Mouse (Mus musculus) intestine, embryonic 14.5 days (tissue): Measurements from ENCODE around the gene Rcsd1. TPM values are rescaled to one million over a fixed set of nuclear protein-coding genes. Genes with fewer than 3 reads are reported as not detected.
A peak's percentile ranks its signal among the peaks of the same experiment; 100 is the strongest.

Experiments
- ATAC-seq: fragments of 200-750 bp; cut with Nextera tagmentation; replicated peaks from 2 replicates; pipeline ENCODE4 v1.8.0; 2017; ENCODE audit warnings: low read depth, moderate number of reproducible peaks, moderate TSS enrichment, moderate library complexity; ENCODE audit not compliant: low FRiP score, low TSS enrichment
- DNase-seq: peaks from one replicate; pipeline ENCODE4 v3.0.0-alpha.2; 2018; ENCODE audit warnings: low spot score
- H3K27ac ChIP-seq: fragments of 300-500 bp; sonication (generic); 2 replicates; pipeline ENCODE4 v1.5.1; 2014; ENCODE audit warnings: low read depth, mild to moderate bottlenecking, control low read depth
- H3K27me3 ChIP-seq: fragments of 300-500 bp; sonication (generic); replicated peaks from 2 replicates; pipeline ENCODE4 v1.6.1; 2014; ENCODE audit warnings: low read length, control low read depth; ENCODE audit not compliant: control insufficient read depth, insufficient read depth
- H3K36me3 ChIP-seq: fragments of 300-500 bp; sonication (generic); 2 replicates; pipeline ENCODE4 v1.6.1; 2014; ENCODE audit warnings: low read length, control low read depth; ENCODE audit not compliant: control insufficient read depth, insufficient read depth
- H3K4me1 ChIP-seq: fragments of 300-500 bp; sonication (generic); replicated peaks from 2 replicates; pipeline ENCODE4 v1.6.1; 2014; ENCODE audit warnings: low read length, control low read depth, mixed read lengths; ENCODE audit not compliant: control insufficient read depth, insufficient read depth
- H3K4me2 ChIP-seq: fragments of 300-500 bp; sonication (generic); 2 replicates; pipeline ENCODE4 v1.6.1; 2014; ENCODE audit warnings: low read length
- H3K4me3 ChIP-seq: fragments of 300-500 bp; sonication (generic); 2 replicates; pipeline ENCODE4 v1.5.1; 2014; ENCODE audit warnings: low read depth, low read length, control low read depth, mixed read lengths
- H3K9ac ChIP-seq: fragments of 300-500 bp; sonication (generic); 2 replicates; pipeline ENCODE4 v1.6.1; 2014; ENCODE audit warnings: mild to moderate bottlenecking, low read length
- H3K9me3 ChIP-seq: fragments of 300-500 bp; sonication (generic); 2 replicates; pipeline ENCODE4 v1.6.1; 2016; ENCODE audit warnings: low read length, control low read depth; ENCODE audit not compliant: control insufficient read depth
- WGBS: fragments of 180-500 bp; shearing (Covaris S2); extraction: QIAGEN DNeasy Blood & Tissue Kit; methylation state at CpG from one replicate; pipeline ENCODE4 v1.1.7; 2014; 5-methylcytosine and 5-hydroxymethylcytosine counted together
- polyA plus RNA-seq: library from polyadenylated mRNA; unstranded; fragments of >200 nt; fragmentation: Nextera tagmentation; extraction: Ambion mirVana; gene quantifications from 2 replicates; pipeline ENCODE4 v1.2.1, GENCODE M21; 2014

Rcsd1 gene
- polyA plus RNA-seq, 1 experiment from 2014 or later = 29.1 TPM

DNA sequence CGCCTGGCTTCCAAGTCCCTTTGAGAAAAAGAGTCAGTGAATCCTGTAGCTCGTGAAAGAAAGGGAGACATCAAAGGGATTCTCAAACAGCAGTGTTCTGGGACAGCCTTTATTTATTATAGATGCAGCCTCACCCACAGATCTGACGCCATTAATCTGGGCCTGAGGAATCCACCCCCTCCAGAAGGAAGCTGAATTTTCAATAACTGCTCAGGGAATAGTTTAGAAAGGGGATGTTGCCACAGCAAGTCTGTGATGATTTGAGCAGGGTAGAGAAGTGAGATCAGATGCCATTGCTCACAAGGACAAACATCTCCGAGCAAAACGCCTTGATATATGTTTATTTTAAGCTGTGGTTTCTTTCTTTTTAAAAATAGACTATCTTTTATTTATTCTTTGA, 27.9 kb upstream of the Rcsd1 start:
- Histone ChIP-seq H3K36me3 (no peaks in the 10 kb centered on the region), H3K27ac (no peak overlapping the region), H3K9ac (no peak overlapping the region), H3K27me3 (no peaks in the 10 kb centered on the region), H3K4me2 (no peak overlapping the region), H3K4me3 (no peak overlapping the region), H3K4me1 (0 out of 2 replicates have a peak, but pooled peaks cover 13% of the 10 kb centered on the region), H3K9me3 (no peaks in the 10 kb centered on the region)
- no peak for ATAC-seq
- DNase-seq = peak; percentile 50
- WGBS = 31% methylated on average over 5 of the region's 5 CpGs

DNA sequence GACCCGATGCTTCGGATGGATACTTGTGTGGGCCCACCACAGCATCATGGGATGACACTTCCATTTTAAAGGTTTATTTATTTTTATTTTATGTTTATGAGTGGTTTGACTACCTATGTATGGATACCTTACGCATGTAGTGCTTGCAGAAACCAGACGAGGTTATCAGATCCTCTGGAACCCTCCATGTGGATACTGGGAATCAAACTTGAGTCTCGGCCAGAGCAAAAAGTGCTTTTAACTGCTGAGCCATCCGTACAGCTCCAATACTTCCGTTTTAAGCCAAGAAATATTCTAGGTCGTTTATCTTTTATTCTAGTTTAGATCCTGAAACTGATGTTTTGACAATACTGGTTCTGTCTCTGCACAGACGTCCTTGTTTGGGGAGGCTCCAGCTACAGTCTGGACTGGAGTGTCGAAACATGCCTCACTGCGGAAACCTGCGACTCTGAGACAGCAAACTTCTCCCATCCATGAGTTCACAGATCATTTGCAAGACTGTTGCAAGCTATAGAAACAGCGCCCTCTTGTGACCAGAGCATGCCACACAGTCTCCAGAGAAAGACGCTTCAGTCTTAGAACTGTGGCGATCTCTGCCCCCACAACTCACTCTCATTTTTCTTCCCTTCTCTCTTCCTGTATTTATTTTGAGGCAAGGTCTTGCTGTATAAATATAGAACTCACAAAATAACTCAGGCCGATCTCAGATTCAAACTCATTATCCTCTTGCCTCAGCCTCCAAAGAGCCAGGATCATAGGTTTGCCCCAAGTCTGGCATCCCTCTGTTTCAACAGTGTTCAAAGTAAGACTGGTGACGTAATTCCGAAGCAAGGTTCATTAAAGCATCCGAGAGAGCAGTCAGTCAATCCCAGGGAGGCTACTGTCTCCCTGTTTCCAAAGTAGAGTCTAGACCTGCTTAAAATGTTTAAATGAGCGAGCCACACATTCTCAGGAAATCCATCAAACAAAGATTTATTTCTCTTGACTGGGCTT, 26.6 kb upstream of the Rcsd1 start:
- H3K9ac ChIP-seq = no peak overlapping the region
- no peak overlapping the region for H3K4me3 ChIP-seq
- peak overlapping the region; percentile 15 for H3K4me2 ChIP-seq
- ATAC-seq = peak; percentile 70
- H3K4me1 ChIP-seq = 0 out of 2 replicates have a peak, but pooled peaks cover 13% of the 10 kb centered on the region
- WGBS = 30% methylated on average over 20 of the region's 20 CpGs
- no peaks in the 10 kb centered on the region for H3K27me3 ChIP-seq
- no peak overlapping the region for H3K27ac ChIP-seq
- H3K36me3 ChIP-seq = no peaks in the 10 kb centered on the region
- H3K9me3 ChIP-seq = no peaks in the 10 kb centered on the region
- DNase-seq = peak; percentile 95

- DNase-seq (no peak), ATAC-seq (no peak)
- no peaks in the 10 kb centered on the region for H3K27me3 ChIP-seq
- H3K27ac ChIP-seq = no peak overlapping the region
- 0 out of 2 replicates have a peak, but pooled peaks cover 13% of the 10 kb centered on the region for H3K4me1 ChIP-seq
- H3K9ac ChIP-seq = no peak overlapping the region
- no peak overlapping the region for H3K4me3 ChIP-seq
- no peaks in the 10 kb centered on the region for H3K36me3 ChIP-seq
- no peak overlapping the region for H3K4me2 ChIP-seq
- H3K9me3 ChIP-seq = no peaks in the 10 kb centered on the region
- 97% methylated on average over 2 of the region's 2 CpGs for WGBS
Observed at GRCm38 (mm10) chr1:165734840-165735239, 25.3 kb upstream of the Rcsd1 start.

DNA sequence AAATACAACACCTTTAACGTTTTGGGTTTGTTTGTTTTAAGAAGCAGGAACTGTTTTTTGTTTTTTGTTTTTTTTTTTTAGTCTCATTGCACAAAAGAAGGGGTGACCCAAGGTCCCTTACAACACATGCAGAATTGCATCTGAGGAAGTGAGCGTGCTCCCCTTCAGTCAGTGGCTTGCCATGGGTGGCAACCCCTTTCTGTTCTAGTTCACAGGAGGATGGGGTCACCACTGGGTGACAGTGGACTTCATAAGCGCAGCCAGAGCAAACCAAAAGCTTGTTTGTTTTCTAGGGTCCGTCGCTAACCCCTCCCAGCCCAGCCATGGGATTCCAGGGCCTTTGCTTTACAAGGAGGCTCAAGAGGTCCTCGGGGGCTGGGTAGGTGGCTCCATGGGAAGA, 22.0 kb upstream of the Rcsd1 start:
- H3K36me3 ChIP-seq = no peaks in the 10 kb centered on the region
- ATAC-seq (no peak), DNase-seq (no peak)
- no peaks in the 10 kb centered on the region for H3K27me3 ChIP-seq
- H3K4me3 ChIP-seq = no peak overlapping the region
- H3K9ac ChIP-seq = no peak overlapping the region
- 66% methylated on average over 6 of the region's 6 CpGs for whole genome bisulfite sequencing
- no peaks in the 10 kb centered on the region for H3K9me3 ChIP-seq
- 0 out of 2 replicates have a peak, but pooled peaks cover 9% of the 10 kb centered on the region for H3K4me1 ChIP-seq
- no peak overlapping the region for H3K27ac ChIP-seq
- H3K4me2 ChIP-seq = no peak overlapping the region

DNA sequence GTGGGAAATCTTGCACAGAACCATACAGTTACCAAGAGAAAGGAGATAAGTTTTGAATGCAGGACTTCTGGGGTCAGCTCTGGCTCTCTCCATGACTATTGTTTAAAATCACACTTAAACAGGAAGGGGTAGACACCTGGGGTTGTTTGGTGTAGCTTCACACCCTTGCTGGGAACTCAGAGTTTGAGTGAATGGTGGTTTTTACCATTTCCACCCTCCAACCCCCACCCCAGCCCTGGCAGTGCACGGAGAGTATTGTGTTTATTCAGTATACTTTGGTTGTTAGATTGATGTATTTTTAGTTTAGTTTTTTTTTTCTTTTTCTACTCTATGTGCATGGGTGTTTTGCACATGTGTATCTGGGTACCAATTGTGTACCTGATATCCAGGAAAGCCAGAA, 20.6 kb upstream of the Rcsd1 start:
- H3K27ac ChIP-seq = no peak overlapping the region
- H3K9ac ChIP-seq = no peak overlapping the region
- H3K4me3 ChIP-seq = no peak overlapping the region
- DNase-seq (no peak), ATAC-seq (no peak)
- H3K9me3 ChIP-seq = no peaks in the 10 kb centered on the region
- 18% methylated on average over 1 of the region's 1 CpGs for WGBS
- no peaks in the 10 kb centered on the region for H3K27me3 ChIP-seq
- H3K4me1 ChIP-seq = no peaks in the 10 kb centered on the region
- H3K36me3 ChIP-seq = no peaks in the 10 kb centered on the region
- no peak overlapping the region for H3K4me2 ChIP-seq

GRCm38 (mm10) chr1:165728057-165728639, 18.6 kb upstream of the Rcsd1 start:
- Histone ChIP-seq H3K4me3 (no peak overlapping the region), H3K4me1 (no peaks in the 10 kb centered on the region), H3K27me3 (no peaks in the 10 kb centered on the region), H3K4me2 (no peak overlapping the region), H3K36me3 (no peaks in the 10 kb centered on the region), H3K27ac (no peak overlapping the region), H3K9ac (no peak overlapping the region), H3K9me3 (no peaks in the 10 kb centered on the region)
- no peak for DNase-seq
- 91% methylated on average over 3 of the region's 3 CpGs for WGBS
- ATAC-seq = no peak

DNA sequence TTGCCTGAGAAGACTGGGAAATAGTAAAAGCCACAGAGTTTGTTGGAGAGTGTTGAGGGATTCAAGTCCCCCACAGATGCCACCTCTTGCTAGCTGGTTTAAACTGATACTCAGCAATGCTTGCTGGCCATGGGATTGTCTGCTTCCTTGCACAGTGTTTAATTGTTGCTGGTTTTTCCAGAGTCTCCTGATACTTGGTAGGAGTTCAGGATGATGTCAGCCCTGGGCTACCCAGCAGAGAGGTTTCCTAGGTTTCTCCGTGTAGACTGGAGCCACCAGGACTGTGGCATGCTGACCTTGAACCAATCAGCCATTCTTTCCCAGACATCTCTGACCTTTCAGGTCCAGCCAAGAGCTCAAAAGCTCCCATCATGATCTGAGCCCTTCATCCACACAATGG, 17.4 kb upstream of the Rcsd1 start:
- H3K9ac ChIP-seq = no peak overlapping the region
- no peak overlapping the region for H3K4me2 ChIP-seq
- no peaks in the 10 kb centered on the region for H3K36me3 ChIP-seq
- no peak overlapping the region for H3K27ac ChIP-seq
- no peak overlapping the region for H3K4me3 ChIP-seq
- ATAC-seq (no peak), DNase-seq (no peak)
- WGBS = 71% methylated on average over 1 of the region's 1 CpGs
- H3K9me3 ChIP-seq = no peaks in the 10 kb centered on the region
- H3K4me1 ChIP-seq = no peaks in the 10 kb centered on the region
- H3K27me3 ChIP-seq = no peaks in the 10 kb centered on the region

GRCm38 (mm10) chr1:165725039-165725644, 15.6 kb upstream of the Rcsd1 start:
- Histone ChIP-seq H3K27me3 (no peaks in the 10 kb centered on the region), H3K27ac (no peak overlapping the region), H3K4me2 (no peak overlapping the region), H3K36me3 (no peaks in the 10 kb centered on the region), H3K9me3 (no peaks in the 10 kb centered on the region), H3K4me1 (no peaks in the 10 kb centered on the region), H3K9ac (no peak overlapping the region), H3K4me3 (no peak overlapping the region)
- 79% methylated on average over 4 of the region's 4 CpGs for WGBS
- ATAC-seq (no peak), DNase-seq (no peak)
